Mouse (Mus musculus): ENCODE data around the gene Notch1.
A peak's percentile ranks its signal among the peaks of the same experiment; 100 is the strongest.

Gene Notch1

GRCm38 (mm10) chr2:26481724-26482495 is 34.6 kb downstream of the Notch1 start:
- no peak for DNase-seq (ENCODE audit: low spot score)

- no peak for DNase-seq (ENCODE audit: low spot score)
These were observed 35.6 kb downstream of the Notch1 start for GRCm38 (mm10) chr2:26480911-26481310.

GRCm38 (mm10) chr2:26478685-26479205 is 37.7 kb downstream of the Notch1 start:
- DNase-seq (ENCODE audit: low spot score), result no peak

GRCm38 (mm10) chr2:26477911-26478310 is 38.6 kb downstream of the Notch1 start:
- DNase-seq (ENCODE audit: low spot score), result no peak

GRCm38 (mm10) chr2:26475505-26476430 is 40.7 kb downstream of the Notch1 start:
- DNase-seq (ENCODE audit: low spot score), result no peak

GRCm38 (mm10) chr2:26474789-26475504 is 41.5 kb downstream of the Notch1 start:
- no peak for DNase-seq (ENCODE audit: low spot score)

GRCm38 (mm10) chr2:26472312-26473090 is 44.0 kb downstream of the Notch1 start:
- DNase-seq (ENCODE audit: low spot score), result no peak

GRCm38 (mm10) chr2:26471652-26472285 is 44.7 kb downstream of the Notch1 start:
- DNase-seq (ENCODE audit: low spot score), result no peak

GRCm38 (mm10) chr2:26470967-26471366 is 45.5 kb downstream of the Notch1 start:
- no peak for DNase-seq (ENCODE audit: low spot score)

GRCm38 (mm10) chr2:26468376-26468775 is 48.1 kb downstream of the Notch1 start:
- DNase-seq (ENCODE audit: low spot score), result no peak

- DNase-seq (ENCODE audit: low spot score), result no peak
These were observed 53.1 kb downstream of the Notch1 start for GRCm38 (mm10) chr2:26463412-26463811.

- no peak for DNase-seq (ENCODE audit: low spot score)
These were observed 53.5 kb downstream of the Notch1 start for GRCm38 (mm10) chr2:26462980-26463379.

- no peak for DNase-seq (ENCODE audit: low spot score)
These were observed 54.8 kb downstream of the Notch1 start for GRCm38 (mm10) chr2:26461667-26462066.

- no peak for DNase-seq (ENCODE audit: low spot score)
These were observed 55.6 kb downstream of the Notch1 start for GRCm38 (mm10) chr2:26460837-26461236.

- no peak for DNase-seq (ENCODE audit: low spot score)
These were observed 56.3 kb downstream of the Notch1 start for GRCm38 (mm10) chr2:26460097-26460646.

- no peak for DNase-seq (ENCODE audit: low spot score)
These were observed 57.0 kb downstream of the Notch1 start for GRCm38 (mm10) chr2:26459478-26459877.

- DNase-seq (ENCODE audit: low spot score), result no peak
These were observed 57.9 kb downstream of the Notch1 start for GRCm38 (mm10) chr2:26458402-26459124.

- DNase-seq (ENCODE audit: low spot score), result peak; percentile 70
These were observed 67.1 kb downstream of the Notch1 start for GRCm38 (mm10) chr2:26449121-26450060.

- no peak for DNase-seq (ENCODE audit: low spot score)
These were observed 69.0 kb downstream of the Notch1 start for GRCm38 (mm10) chr2:26447451-26447850.

Measured in ovary, postnatal 36 days (tissue).